Mouse (Mus musculus) embryonic facial prominence, embryonic 11.5 days (tissue): ENCODE measurements around the gene Baiap2l1. TPM values are rescaled to one million over a fixed set of nuclear protein-coding genes. Genes with fewer than 3 reads are reported as not detected.
"Not testable (repeated sequence)": the region's sequence is repeated elsewhere in the genome, so short reads cannot be mapped to it uniquely, and the experiment has no call there.

Experiments used
- ATAC-seq: fragments of 200-750 bp; cut with Nextera tagmentation; replicated peaks from 2 replicates; pipeline ENCODE4 v1.8.0; 2017; ENCODE audit warnings: low read depth; ENCODE audit not compliant: insufficient number of reproducible peaks, low FRiP score, low TSS enrichment
- DNase-seq: peaks from one replicate; pipeline ENCODE4 v3.0.0-alpha.2; 2015; ENCODE audit warnings: low spot score
- H3K27ac ChIP-seq: fragments of 300-500 bp; sonication (generic); replicated peaks from 2 replicates; pipeline ENCODE4 v1.5.1; 2014; ENCODE audit warnings: mild to moderate bottlenecking, low read depth, low read length, control low read depth
- H3K27me3 ChIP-seq: fragments of 300-500 bp; sonication (generic); 2 replicates; pipeline ENCODE4 v1.6.1; 2014; ENCODE audit warnings: mild to moderate bottlenecking, low read length, moderate library complexity, mixed read lengths; ENCODE audit not compliant: control insufficient read depth, insufficient read depth
- H3K36me3 ChIP-seq: fragments of 300-500 bp; sonication (generic); replicated peaks from 2 replicates; pipeline ENCODE4 v1.6.1; 2014; ENCODE audit warnings: low read depth, mild to moderate bottlenecking, low read length, moderate library complexity, mixed read lengths; ENCODE audit not compliant: control insufficient read depth, insufficient read depth
- H3K4me1 ChIP-seq: fragments of 300-500 bp; sonication (generic); 2 replicates; pipeline ENCODE4 v1.6.1; 2014; ENCODE audit warnings: low read length, mixed read lengths; ENCODE audit not compliant: control insufficient read depth, insufficient read depth
- H3K4me2 ChIP-seq: fragments of 300-500 bp; sonication (generic); 2 replicates; pipeline ENCODE4 v1.6.1; 2014; ENCODE audit warnings: low read depth, mild to moderate bottlenecking, control low read depth, low read length, moderate library complexity
- H3K4me3 ChIP-seq: fragments of 300-500 bp; sonication (generic); 2 replicates; pipeline ENCODE4 v1.5.1; 2014; ENCODE audit warnings: low read depth, low read length, control low read depth
- H3K9ac ChIP-seq: fragments of 300-500 bp; sonication (generic); replicated peaks from 2 replicates; pipeline ENCODE4 v1.6.1; 2014; ENCODE audit warnings: mild to moderate bottlenecking, control low read depth, low read length
- H3K9me3 ChIP-seq: fragments of 300-500 bp; sonication (generic); replicated peaks from 2 replicates; pipeline ENCODE4 v1.6.1; 2016; ENCODE audit warnings: mild to moderate bottlenecking, low read length, inconsistent platforms, mixed read lengths; ENCODE audit not compliant: control insufficient read depth
- WGBS: fragments of 180-500 bp; shearing (Covaris S2); extraction: QIAGEN DNeasy Blood & Tissue Kit; methylation state at CpG from one replicate; pipeline ENCODE4 v1.1.7; 2014; 5-methylcytosine and 5-hydroxymethylcytosine counted together
- polyA plus RNA-seq: library from polyadenylated mRNA; unstranded; fragments of >200 nt; fragmentation: Nextera tagmentation; extraction: Ambion mirVana; gene quantifications from 2 replicates; pipeline ENCODE4 v1.2.1, GENCODE M21; 2014

Gene Baiap2l1
- polyA plus RNA-seq, 1 experiment from 2014 or later = 3.8 TPM

DNA sequence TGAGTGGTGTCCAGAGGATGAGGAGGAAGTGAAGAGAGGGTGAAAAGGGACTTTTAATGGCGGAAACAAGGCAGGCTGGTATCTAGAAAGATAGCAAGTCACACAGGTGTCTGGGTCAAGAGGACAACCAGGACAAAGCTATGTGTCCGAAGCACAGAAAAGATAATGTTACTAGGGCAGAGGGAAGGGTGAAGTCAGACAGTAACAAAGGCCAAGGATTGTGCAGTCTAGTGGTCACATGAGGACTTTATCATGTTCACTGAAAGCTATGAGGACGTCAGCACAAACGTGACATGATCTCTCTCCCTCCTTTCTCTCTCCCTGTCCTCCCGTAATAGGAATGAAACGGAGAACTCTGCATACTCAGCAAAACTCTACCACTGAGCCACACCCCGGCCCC is 22.8 kb upstream of the Baiap2l1 start:
- Histone ChIP-seq H3K27ac (no peak overlapping the region), H3K9ac (no peak overlapping the region), H3K27me3 (no peaks in the 10 kb centered on the region), H3K4me2 (no peak overlapping the region), H3K36me3 (no peaks in the 10 kb centered on the region), H3K4me3 (no peak overlapping the region), H3K4me1 (no peaks in the 10 kb centered on the region), H3K9me3 (no peaks in the 10 kb centered on the region)
- 89% methylated on average over 7 of the region's 7 CpGs for WGBS
- no peak for ATAC-seq
- no peak for DNase-seq

DNA sequence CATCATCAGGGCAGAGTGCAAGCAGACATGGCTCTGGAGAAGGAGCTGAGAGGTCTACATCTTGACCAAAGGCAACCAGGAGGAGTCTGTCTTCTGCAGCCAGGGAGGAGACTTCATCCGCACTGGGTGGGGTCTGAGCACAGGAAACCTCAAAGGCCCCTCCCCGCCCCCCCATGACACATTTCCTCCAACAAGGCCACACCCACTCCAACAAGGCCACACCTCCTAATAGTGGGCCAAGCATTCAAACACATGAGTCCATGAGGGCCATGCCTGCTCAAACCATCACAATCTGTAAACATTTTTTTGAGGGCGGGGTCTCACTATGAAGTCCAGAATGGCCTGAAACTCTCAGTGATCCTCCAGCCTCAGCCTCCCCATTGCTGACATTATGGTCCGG is 21.5 kb upstream of the Baiap2l1 start:
- Histone ChIP-seq H3K27ac (no peak overlapping the region), H3K4me2 (no peak overlapping the region), H3K4me1 (no peaks in the 10 kb centered on the region), H3K9ac (no peak overlapping the region), H3K36me3 (no peaks in the 10 kb centered on the region), H3K9me3 (no peaks in the 10 kb centered on the region), H3K27me3 (no peaks in the 10 kb centered on the region), H3K4me3 (no peak overlapping the region)
- ATAC-seq (no peak), DNase-seq (no peak)
- WGBS = 91% methylated on average over 4 of the region's 4 CpGs

DNA sequence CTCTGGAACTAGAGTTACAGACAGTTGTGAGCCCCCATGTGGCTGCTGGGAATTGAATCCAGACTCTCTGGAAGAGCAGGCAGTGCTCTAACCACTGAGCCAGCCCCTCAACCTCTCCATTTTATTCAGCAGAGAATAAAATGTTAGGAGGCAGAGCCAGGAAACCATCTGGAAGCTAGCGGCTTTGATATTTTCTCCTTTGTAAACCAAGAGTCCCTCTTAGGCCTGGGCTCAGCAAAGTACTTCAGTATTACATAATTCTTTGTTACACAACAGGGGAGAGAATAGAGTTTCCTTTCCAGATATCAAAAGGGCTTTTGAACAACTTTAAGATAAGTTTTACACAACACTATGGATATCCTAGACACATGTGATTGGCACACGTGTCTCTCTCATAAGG is 15.0 kb upstream of the Baiap2l1 start:
- 77% methylated on average over 2 of the region's 2 CpGs for WGBS
- H3K4me3 ChIP-seq = no peak overlapping the region
- ATAC-seq = no peak

DNA sequence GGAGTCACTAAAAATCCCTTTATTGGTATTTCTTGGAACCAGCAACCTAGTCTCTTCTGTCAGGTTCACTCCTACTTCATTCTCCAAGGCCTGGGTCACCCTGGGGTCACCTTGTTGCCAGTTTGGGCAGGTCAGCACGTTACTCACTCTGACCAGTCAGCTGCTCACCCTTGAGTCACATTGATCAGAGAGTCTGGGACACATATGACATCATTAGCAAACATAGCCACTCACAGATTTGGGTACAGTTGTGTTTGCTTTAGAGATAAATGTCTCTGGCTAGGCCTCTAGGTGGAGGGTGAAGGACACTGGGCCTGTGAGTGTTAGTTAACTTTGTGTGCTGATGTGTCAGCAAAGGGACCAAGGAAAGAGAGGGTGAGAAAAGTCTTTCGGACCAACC is 14.3 kb upstream of the Baiap2l1 start:
- H3K9me3 ChIP-seq = no peaks in the 10 kb centered on the region
- no peak for DNase-seq
- no peak overlapping the region for H3K27ac ChIP-seq
- H3K27me3 ChIP-seq = no peaks in the 10 kb centered on the region
- H3K4me3 ChIP-seq = no peak overlapping the region
- H3K4me1 ChIP-seq = no peaks in the 10 kb centered on the region
- ATAC-seq = no peak
- 60% methylated on average over 2 of the region's 2 CpGs for WGBS
- no peak overlapping the region for H3K4me2 ChIP-seq
- no peak overlapping the region for H3K9ac ChIP-seq
- H3K36me3 ChIP-seq = no peaks in the 10 kb centered on the region

More for the DNA sequence above, 15.0 kb upstream of the Baiap2l1 start:
- Histone ChIP-seq H3K27ac (no peak overlapping the region), H3K4me1 (no peaks in the 10 kb centered on the region), H3K9me3 (no peaks in the 10 kb centered on the region), H3K4me2 (no peak overlapping the region), H3K27me3 (no peaks in the 10 kb centered on the region), H3K9ac (no peak overlapping the region), H3K36me3 (no peaks in the 10 kb centered on the region)
- no peak for DNase-seq

DNA sequence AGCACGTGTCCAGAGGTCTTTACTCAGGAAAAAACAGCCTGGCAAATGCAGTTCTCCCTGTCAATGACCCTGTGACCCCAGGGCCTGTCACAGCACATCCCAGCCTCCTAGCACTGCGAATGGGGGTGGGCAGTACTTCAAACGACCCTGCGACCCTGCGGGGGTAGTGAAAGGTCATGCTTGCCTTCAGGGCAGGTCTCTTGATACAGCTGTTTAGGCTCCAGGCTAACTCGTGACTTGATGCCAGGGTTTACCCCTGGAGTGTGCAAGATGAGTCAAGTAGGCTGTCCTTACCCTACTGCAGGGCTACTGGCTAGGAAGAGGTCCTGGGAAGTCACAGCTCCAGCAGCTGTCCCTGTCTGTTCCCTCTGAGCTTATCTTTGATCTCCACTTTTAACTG is 13.1 kb upstream of the Baiap2l1 start:
- Histone ChIP-seq H3K4me1 (no peaks in the 10 kb centered on the region), H3K27me3 (no peaks in the 10 kb centered on the region), H3K4me3 (no peak overlapping the region), H3K36me3 (no peaks in the 10 kb centered on the region), H3K9me3 (no peaks in the 10 kb centered on the region), H3K27ac (no peak overlapping the region), H3K9ac (no peak overlapping the region), H3K4me2 (no peak overlapping the region)
- 3% methylated on average over 6 of the region's 6 CpGs for WGBS
- ATAC-seq (no peak), DNase-seq (peak; percentile 20)

DNA sequence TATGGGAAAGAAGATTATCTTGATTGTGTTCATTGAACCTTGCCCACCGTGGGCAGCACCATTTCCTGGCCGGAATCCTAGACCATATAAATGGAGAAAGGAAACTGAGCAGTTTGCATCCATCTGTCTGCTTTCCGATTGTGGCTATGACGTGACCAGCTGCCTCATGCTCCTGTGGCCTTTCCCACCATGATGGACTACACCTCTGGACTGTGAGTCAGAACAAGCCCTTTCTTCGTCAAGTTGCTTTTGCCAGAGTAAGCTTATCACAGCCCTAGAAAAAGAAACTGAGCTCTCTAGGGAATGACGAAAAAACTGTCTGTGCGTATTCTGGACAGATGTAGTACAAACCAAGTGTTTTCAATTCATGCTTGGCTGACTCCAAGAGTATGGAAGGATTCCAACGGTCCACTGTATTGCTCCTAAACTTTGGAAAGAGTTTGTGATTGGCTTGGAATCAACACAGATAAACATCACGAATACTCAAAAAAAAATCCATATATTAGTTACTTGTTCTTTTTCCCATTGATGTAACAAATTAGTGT is 10.8 kb upstream of the Baiap2l1 start:
- Histone ChIP-seq H3K9ac (no peak overlapping the region), H3K4me2 (no peak overlapping the region), H3K4me1 (no peaks in the 10 kb centered on the region), H3K27ac (no peak overlapping the region), H3K4me3 (no peak overlapping the region), H3K27me3 (no peaks in the 10 kb centered on the region), H3K9me3 (no peaks in the 10 kb centered on the region), H3K36me3 (no peaks in the 10 kb centered on the region)
- ATAC-seq = no peak
- WGBS = 83% methylated on average over 9 of the region's 9 CpGs
- no peak for DNase-seq

DNA sequence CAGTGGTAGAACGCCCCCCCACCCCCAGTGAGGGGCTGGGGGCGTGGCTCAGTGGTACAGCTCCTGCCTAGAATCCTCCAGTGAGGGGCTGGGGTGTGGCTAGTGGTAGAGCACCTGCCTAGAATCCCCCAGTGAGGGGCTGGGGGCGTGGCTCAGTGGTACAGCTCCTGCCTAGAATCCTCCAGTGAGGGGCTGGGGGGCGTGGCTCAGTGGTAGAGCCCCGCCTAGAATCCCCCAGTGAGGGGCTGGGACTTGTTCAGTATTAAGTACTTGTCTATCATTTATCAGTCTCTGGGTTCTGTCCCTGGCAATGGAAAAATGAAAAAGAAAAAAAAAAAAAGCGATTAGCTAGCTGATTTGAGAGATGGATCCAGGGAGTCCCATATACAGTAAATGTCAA is 8.6 kb upstream of the Baiap2l1 start:
- H3K27me3 ChIP-seq, DNase-seq: not testable (repeated sequence)

DNA sequence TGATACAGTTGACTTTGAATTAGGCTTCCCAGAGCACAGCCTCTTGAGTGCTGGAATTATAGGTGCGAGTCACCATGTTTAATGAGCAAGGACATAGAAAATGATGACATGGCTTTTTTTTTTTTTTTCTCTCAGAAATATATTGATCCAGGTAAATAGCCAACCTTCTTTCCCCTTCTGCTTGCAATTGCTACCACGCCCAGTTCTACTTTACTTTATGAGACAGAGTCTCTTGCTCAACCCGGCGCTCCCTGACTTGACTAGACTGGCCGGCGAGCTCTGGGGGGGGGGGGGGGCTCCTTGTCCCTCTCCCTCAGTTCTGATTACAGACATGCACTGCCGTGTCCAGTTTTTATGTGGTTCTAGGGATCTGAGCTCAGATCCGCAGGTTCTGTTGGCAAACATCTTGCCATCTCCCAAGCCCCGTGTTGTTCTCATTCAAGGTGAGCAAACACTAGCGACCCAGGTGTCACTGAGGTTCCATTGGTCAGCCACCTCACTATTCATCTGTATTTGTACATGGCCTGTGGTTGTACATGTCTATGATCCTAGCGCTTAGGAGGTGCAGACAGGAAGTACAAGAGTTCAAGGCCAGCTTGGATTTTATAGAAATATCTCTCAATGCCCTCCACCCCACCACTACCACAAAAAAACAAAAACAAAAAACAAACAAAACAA is 6.9 kb upstream of the Baiap2l1 start:
- Histone ChIP-seq H3K9ac (no peak overlapping the region), H3K9me3 (no peaks in the 10 kb centered on the region), H3K36me3 (no peaks in the 10 kb centered on the region), H3K4me1 (no peaks in the 10 kb centered on the region), H3K27ac (no peak overlapping the region), H3K4me2 (no peak overlapping the region), H3K4me3 (no peak overlapping the region), H3K27me3 (no peaks in the 10 kb centered on the region)
- WGBS = 90% methylated on average over 11 of the region's 11 CpGs
- no peak for DNase-seq
- no peak for ATAC-seq

More for the DNA sequence above, 8.6 kb upstream of the Baiap2l1 start:
- H3K9me3 ChIP-seq, ATAC-seq, H3K27ac ChIP-seq, H3K4me3 ChIP-seq, H3K36me3 ChIP-seq, H3K9ac ChIP-seq, H3K4me2 ChIP-seq, H3K4me1 ChIP-seq: not testable (repeated sequence)
- WGBS = 79% methylated on average over 6 of the region's 6 CpGs
